8 mouse cellular contexts compared by ENCODE assay signal in the genomic region with DNA sequence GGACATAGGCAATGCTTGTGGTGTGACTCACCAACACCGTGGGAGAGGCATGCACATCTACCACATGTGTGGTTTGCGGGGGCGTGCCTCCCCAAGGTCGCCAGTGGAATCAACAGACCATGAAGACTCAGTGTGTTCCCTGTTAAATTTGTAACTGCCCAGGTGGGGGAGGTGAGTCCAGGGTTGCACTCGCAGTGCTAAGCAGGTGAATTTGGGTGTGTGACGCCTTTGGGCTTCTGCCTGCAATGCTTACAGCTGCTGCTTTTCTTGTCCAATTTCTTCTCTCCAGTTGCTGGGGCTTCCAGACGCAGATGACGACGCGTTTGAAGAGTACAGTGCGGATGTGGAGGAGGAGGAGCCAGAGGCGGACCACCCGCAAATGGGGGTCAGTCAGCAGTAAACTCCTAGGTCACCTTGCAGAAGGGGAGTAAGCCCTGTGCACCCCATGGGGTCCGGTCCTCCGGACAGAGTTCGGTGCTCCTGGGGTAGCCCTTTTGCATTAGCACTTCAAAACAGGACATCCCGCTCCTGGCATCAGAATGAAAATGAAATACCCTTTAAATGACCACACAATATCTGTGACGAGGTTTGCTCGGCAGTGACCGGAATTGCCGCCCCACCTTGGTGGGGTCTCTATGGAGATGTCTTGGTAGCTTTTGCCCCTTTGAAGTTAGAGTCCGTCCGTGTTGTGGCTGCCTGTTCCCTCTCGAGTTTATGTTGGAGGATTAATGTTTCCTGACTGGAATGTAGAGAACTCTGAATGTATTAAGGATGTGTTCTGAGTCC. TPM values are rescaled to one million over a fixed set of nuclear protein-coding genes. Genes with fewer than 3 reads are reported as not detected.
DNase-seq lines count a peak whose midpoint lies in the region; ATAC-seq and TF ChIP-seq lines count a peak whose summit lies in the region.

No protein-coding gene starts in this region.

- H3K9ac ChIP-seq in liver, adult 2 months (ENCODE audit: low read depth, low read length) = peak overlapping the region; percentile 48
- H3K9ac ChIP-seq in kidney, embryonic 16.5 days (replicated peaks; ENCODE audit: low read length) = peak overlapping the region; percentile 57

- no peaks in the 10 kb centered on the region for H3K9me3 ChIP-seq in kidney, embryonic 16.5 days (ENCODE audit: low read length)
- no peaks in the 10 kb centered on the region for H3K9me3 ChIP-seq in midbrain, embryonic 10.5 days (replicated peaks)

- no peak for TF ChIP-seq POLR2A in liver, adult 2 months (IDR thresholded peaks at IDR 0.05; ENCODE audit: extremely low read depth, insufficient read depth, low read length)

- no peaks in the 10 kb centered on the region for H3K36me3 ChIP-seq in liver, adult 2 months (ENCODE audit: control insufficient read depth, insufficient read depth, low read length)
- H3K36me3 ChIP-seq in kidney, embryonic 16.5 days (ENCODE audit: insufficient read depth, low read length) = no peaks in the 10 kb centered on the region
- no peaks in the 10 kb centered on the region for H3K36me3 ChIP-seq in midbrain, embryonic 10.5 days

- H3K4me2 ChIP-seq in kidney, embryonic 16.5 days (replicated peaks; ENCODE audit: low read depth, low read length) = peak overlapping the region; percentile 90

- peaks cover 3% of the 10 kb centered on the region; the same call in 1 of the 2 replicates for H3K4me1 ChIP-seq in liver, adult 2 months (ENCODE audit: control insufficient read depth, insufficient read depth, low read length)
- peaks cover 6% of the 10 kb centered on the region for H3K4me1 ChIP-seq in kidney, embryonic 16.5 days (ENCODE audit: insufficient read depth, low read length)
- H3K4me1 ChIP-seq in midbrain, embryonic 10.5 days = peaks cover 28% of the 10 kb centered on the region

- no peak for TF ChIP-seq CTCF in liver, adult 2 months (IDR thresholded peaks at IDR 0.05; ENCODE audit: low read depth, low read length)

- ATAC-seq in granulocyte monocyte progenitor cell, adult 5-6 weeks (replicated peaks; ENCODE audit: poor library complexity, severe bottlenecking) = peak; percentile 63
- ATAC-seq in kidney, embryonic 16.5 days (ENCODE audit: low FRiP score, low TSS enrichment) = peak; percentile 64

- peak overlapping the region; percentile 52 for H3K4me3 ChIP-seq in liver, adult 2 months (ENCODE audit: insufficient read depth, low read depth, low read length)
- H3K4me3 ChIP-seq in kidney, embryonic 16.5 days (ENCODE audit: low read length) = peak overlapping the region; percentile 48
- peak overlapping the region; percentile 62 for H3K4me3 ChIP-seq in midbrain, embryonic 10.5 days

- no peaks in the 10 kb centered on the region for H3K79me2 ChIP-seq in liver, adult 2 months (ENCODE audit: control insufficient read depth, insufficient read depth, low read length)

- 4% methylated on average over 24 of the region's 24 CpGs for WGBS in liver, adult 2 months
- WGBS in kidney, embryonic 16.5 days = 3% methylated on average over 24 of the region's 24 CpGs
- WGBS in midbrain, embryonic 10.5 days = 9% methylated on average over 24 of the region's 24 CpGs

- H3K27me3 ChIP-seq in liver, adult 2 months (ENCODE audit: control insufficient read depth, insufficient read depth, low read length) = no peaks in the 10 kb centered on the region
- H3K27me3 ChIP-seq in kidney, embryonic 16.5 days (ENCODE audit: insufficient read depth, low read length) = peaks cover 15% of the 10 kb centered on the region; the same call in 1 of the 2 replicates
- H3K27me3 ChIP-seq in midbrain, embryonic 10.5 days (ENCODE audit: low read depth, poor library complexity, severe bottlenecking) = peaks cover 37% of the 10 kb centered on the region

- no peak for DNase-seq in liver, adult 2 months (ENCODE audit: extremely low read depth, low read depth, low spot score)
- no peak for DNase-seq in liver
- DNase-seq in ZHBTc4 (ENCODE audit: low read depth, low spot score) = peak; percentile 57
- DNase-seq in midbrain, embryonic 10.5 days (ENCODE audit: low spot score) = no peak
- peak; percentile 49 for DNase-seq in thymus, postnatal 14 days
- no peak for DNase-seq in cerebellum, postnatal 36 days

- H3K27ac ChIP-seq in liver, adult 2 months (replicated peaks; ENCODE audit: insufficient read depth, low read depth, low read length) = no peak overlapping the region
- peak overlapping the region; percentile 70 for H3K27ac ChIP-seq in kidney, embryonic 16.5 days (ENCODE audit: low read length)
- peak overlapping the region; percentile 56 for H3K27ac ChIP-seq in midbrain, embryonic 10.5 days (replicated peaks)

RNA-seq across cellular contexts. Expression of a gene that starts 17.5 kb away (rescaled TPM):
- 1.6 and 2.1 TPM in 2 replicates for total RNA-seq in liver, adult 2 months (2014; rRNA removed)
- 0.89 and 1.1 TPM in 2 replicates for polyA plus RNA-seq in liver, adult 2 months (2012; rRNA removed)
- 0.04 TPM in 1 of 2 replicates, not detected in the other for total RNA-seq in granulocyte monocyte progenitor cell, adult 5-6 weeks (2014; fragmentation: Nextera tagmentation)
- 0.13 TPM in 1 of 2 replicates, not detected in the other for total RNA-seq in granulocyte monocyte progenitor cell, adult 5-6 weeks (2017)
- 8.3 and 8.7 TPM in 2 replicates for polyA plus RNA-seq in kidney, embryonic 16.5 days (2015; fragmentation: Nextera tagmentation; extraction: Ambion mirVana)
- polyA plus RNA-seq in midbrain, embryonic 10.5 days (2016; fragmentation: Nextera tagmentation; extraction: Ambion mirVana) = 14.9 and 28.9 TPM in 2 replicates

Comparison
In these comparisons a context has a peak if more than half of its experiments do, and no peak if none do; other contexts are left out.
1. DNase-seq: peak in ZHBTc4 (single experiment) and thymus, postnatal 14 days (single experiment); none in liver, adult 2 months (single experiment), liver (single experiment), midbrain, embryonic 10.5 days (single experiment) and cerebellum, postnatal 36 days (0 of 2).
2. Peak in every context shown above with its lines, with median percentiles within 50 percentile points of each other: H3K4me3 ChIP-seq.